Mouse (Mus musculus): Measurements from ENCODE around the gene Bmper.

Gene Bmper

GRCm38 (mm10) chr9:23419107-23419506, 196.2 kb downstream of the Bmper start:
- no peak for DNase-seq (ENCODE audit: low read depth in 2 of 2, low spot score in 2 of 2)

- no peak for DNase-seq (ENCODE audit: low read depth in 2 of 2, low spot score in 2 of 2)
Measured at GRCm38 (mm10) chr9:23423748-23424147, 200.9 kb downstream of the Bmper start.

- DNase-seq (ENCODE audit: low read depth in 2 of 2, low spot score in 2 of 2), result no peak
Measured at GRCm38 (mm10) chr9:23432631-23433030, 209.8 kb downstream of the Bmper start.

- DNase-seq (ENCODE audit: low read depth in 2 of 2, low spot score in 2 of 2), result no peak
Measured at GRCm38 (mm10) chr9:23433238-23433637, 210.4 kb downstream of the Bmper start.

GRCm38 (mm10) chr9:23436751-23437150, 213.9 kb downstream of the Bmper start:
- no peak for DNase-seq (ENCODE audit: low read depth in 2 of 2, low spot score in 2 of 2)

- DNase-seq (ENCODE audit: low read depth in 2 of 2, low spot score in 2 of 2), result no peak
Measured at GRCm38 (mm10) chr9:23438662-23439061, 215.8 kb downstream of the Bmper start.

- no peak for DNase-seq (ENCODE audit: low read depth in 2 of 2, low spot score in 2 of 2)
Measured at GRCm38 (mm10) chr9:23442168-23442567, 219.3 kb downstream of the Bmper start.

- no peak for DNase-seq (ENCODE audit: low read depth in 2 of 2, low spot score in 2 of 2)
Measured at GRCm38 (mm10) chr9:23444975-23445374, 222.1 kb downstream of the Bmper start.

GRCm38 (mm10) chr9:23447271-23447961, 224.5 kb downstream of the Bmper start:
- no peak for DNase-seq (ENCODE audit: low read depth in 2 of 2, low spot score in 2 of 2)

- no peak for DNase-seq (ENCODE audit: low read depth in 2 of 2, low spot score in 2 of 2)
Measured at GRCm38 (mm10) chr9:23453309-23453708, 230.4 kb downstream of the Bmper start.

GRCm38 (mm10) chr9:23457186-23457585, 234.3 kb downstream of the Bmper start:
- no peak for DNase-seq (ENCODE audit: low read depth in 2 of 2, low spot score in 2 of 2)

- DNase-seq (ENCODE audit: low read depth in 2 of 2, low spot score in 2 of 2), result no peak
Measured at GRCm38 (mm10) chr9:23460721-23461120, 237.8 kb downstream of the Bmper start.

GRCm38 (mm10) chr9:23462949-23463608, 240.2 kb downstream of the Bmper start:
- DNase-seq (ENCODE audit: low read depth in 2 of 2, low spot score in 2 of 2), result no peak

GRCm38 (mm10) chr9:23464981-23465630, 242.2 kb downstream of the Bmper start:
- DNase-seq (ENCODE audit: low read depth in 2 of 2, low spot score in 2 of 2), result no peak

- DNase-seq (ENCODE audit: low read depth in 2 of 2, low spot score in 2 of 2), result no peak
Measured at GRCm38 (mm10) chr9:23469886-23470285, 247.0 kb downstream of the Bmper start.

- DNase-seq (ENCODE audit: low read depth in 2 of 2, low spot score in 2 of 2), result no peak
Measured at GRCm38 (mm10) chr9:23485851-23486250, 263.0 kb downstream of the Bmper start.

- no peak for DNase-seq (ENCODE audit: low read depth in 2 of 2, low spot score in 2 of 2)
Measured at GRCm38 (mm10) chr9:23486725-23487378, 264.0 kb downstream of the Bmper start.

GRCm38 (mm10) chr9:23488265-23488664, 265.4 kb downstream of the Bmper start:
- DNase-seq (ENCODE audit: low read depth in 2 of 2, low spot score in 2 of 2), result no peak

- DNase-seq (ENCODE audit: low read depth in 2 of 2, low spot score in 2 of 2), result no peak
Measured at GRCm38 (mm10) chr9:23495400-23495799, 272.5 kb downstream of the Bmper start.

GRCm38 (mm10) chr9:23497626-23498025, 274.8 kb downstream of the Bmper start:
- no peak for DNase-seq (ENCODE audit: low read depth in 2 of 2, low spot score in 2 of 2)

- no peak for DNase-seq (ENCODE audit: low read depth in 2 of 2, low spot score in 2 of 2)
Measured at GRCm38 (mm10) chr9:23533870-23534269, 311.0 kb downstream of the Bmper start.

Measured in CD8-positive naive resting alpha-beta T cell, adult 2 months (primary cell).